In the genomic region with DNA sequence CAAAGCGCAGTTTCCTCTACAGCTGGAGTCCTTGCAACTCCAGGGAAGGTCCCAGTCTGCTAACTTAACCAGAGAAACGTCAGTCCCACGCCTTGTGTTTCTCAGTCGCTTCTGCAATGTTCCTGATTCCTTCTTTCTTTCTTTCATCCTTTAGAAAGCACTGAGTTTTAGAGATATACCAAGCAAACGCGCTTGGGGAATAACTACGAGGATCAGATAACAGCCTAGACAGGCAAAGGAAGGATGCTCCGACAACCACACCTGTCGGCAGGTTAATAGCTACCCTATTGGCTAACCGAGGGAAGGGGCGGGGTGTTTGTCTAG, we compare ENCODE assay signal across 8 mouse cellular contexts. TPM values are rescaled to one million over a fixed set of nuclear protein-coding genes. Genes with fewer than 3 reads are reported as not detected.
DNase-seq lines count a peak whose midpoint lies in the region; ATAC-seq and TF ChIP-seq lines count a peak whose summit lies in the region.

No protein-coding gene starts in this region.

- H3K4me3 ChIP-seq in heart, embryonic 15.5 days: peak overlapping the region; percentile 96
- peak overlapping the region; percentile 99 for H3K4me3 ChIP-seq in forebrain, embryonic 11.5 days (ENCODE audit: low read depth, low read length)
- peak overlapping the region; percentile 95 for H3K4me3 ChIP-seq in limb, embryonic 14.5 days (replicated peaks; ENCODE audit: low read length)
- H3K4me3 ChIP-seq in small intestine, adult 2 months (ENCODE audit: low read depth, low read length): peak overlapping the region; percentile 7

- TF ChIP-seq CTCF in small intestine, adult 2 months (IDR thresholded peaks at IDR 0.05; ENCODE audit: extremely low read depth, insufficient read length, insufficient replicate concordance, low read depth, low read length): no peak

- peaks cover 22% of the 10 kb centered on the region; the same call in 1 of the 2 replicates for H3K36me3 ChIP-seq in heart, embryonic 15.5 days
- peaks cover 2% of the 10 kb centered on the region; the same call in 1 of the 2 replicates for H3K36me3 ChIP-seq in forebrain, embryonic 11.5 days (ENCODE audit: control insufficient read depth, insufficient read depth, low read length)
- H3K36me3 ChIP-seq in limb, embryonic 14.5 days (ENCODE audit: control insufficient read depth, insufficient read depth, low read length): peaks cover 30% of the 10 kb centered on the region
- H3K36me3 ChIP-seq in small intestine, adult 2 months (ENCODE audit: control insufficient read depth, insufficient read depth, low read length): peaks cover 19% of the 10 kb centered on the region

- peak overlapping the region; percentile 75 for H3K27ac ChIP-seq in heart, embryonic 15.5 days
- no peak overlapping the region for H3K27ac ChIP-seq in forebrain, embryonic 11.5 days (ENCODE audit: low read depth, low read length)
- H3K27ac ChIP-seq in limb, embryonic 14.5 days (replicated peaks; ENCODE audit: low read depth, low read length): 0 out of 2 replicates have a peak overlapping the region, but pooled peaks have one; percentile 45
- H3K27ac ChIP-seq in small intestine, adult 2 months (ENCODE audit: insufficient read depth, low read depth, low read length): no peak overlapping the region

- H3K4me2 ChIP-seq in heart, embryonic 15.5 days: peak overlapping the region; percentile 60
- H3K4me2 ChIP-seq in forebrain, embryonic 11.5 days (ENCODE audit: low read depth, low read length, severe bottlenecking): peak overlapping the region; percentile 65
- H3K4me2 ChIP-seq in limb, embryonic 14.5 days (replicated peaks; ENCODE audit: low read depth, low read length, severe bottlenecking): peak overlapping the region; percentile 47

- H3K27me3 ChIP-seq in heart, embryonic 15.5 days: no peaks in the 10 kb centered on the region
- no peaks in the 10 kb centered on the region for H3K27me3 ChIP-seq in forebrain, embryonic 11.5 days (ENCODE audit: control insufficient read depth, insufficient read depth, low read length)
- no peaks in the 10 kb centered on the region for H3K27me3 ChIP-seq in limb, embryonic 14.5 days (ENCODE audit: control insufficient read depth, insufficient read depth, low read length)
- H3K27me3 ChIP-seq in small intestine, adult 2 months (ENCODE audit: control insufficient read depth, insufficient read depth, low read length): no peaks in the 10 kb centered on the region

- ATAC-seq in heart, embryonic 15.5 days (replicated peaks; ENCODE audit: insufficient number of reproducible peaks, insufficient read depth, low FRiP score, low read depth): no peak
- no peak for ATAC-seq in forebrain, embryonic 11.5 days (replicated peaks; ENCODE audit: low FRiP score)
- ATAC-seq in limb, embryonic 14.5 days (ENCODE audit: low FRiP score, low read depth): no peak

- WGBS in heart, embryonic 15.5 days: 1% methylated on average over 11 of the region's 11 CpGs
- under 1% methylated on average over 11 of the region's 11 CpGs for WGBS in forebrain, embryonic 11.5 days
- 2% methylated on average over 11 of the region's 11 CpGs for WGBS in limb, embryonic 14.5 days
- WGBS in small intestine, adult 2 months: 0% methylated on average over 11 of the region's 11 CpGs

- DNase-seq in heart, adult 9 months (ENCODE audit: low spot score in 2 of 2): no peak
- DNase-seq in ES-CJ7 (ENCODE audit: low read depth, low spot score): peak; percentile 29
- no peak for DNase-seq in forebrain, embryonic 11.5 days (ENCODE audit: low spot score)
- DNase-seq in limb, embryonic 14.5 days (ENCODE audit: low spot score): no peak
- DNase-seq in right cerebral cortex, postnatal 36 days (ENCODE audit: low spot score in 2 of 2): no peak
- DNase-seq in c-Kit-positive CD71-positive TER-119-positive erythroid progenitor cells, embryonic 14.5 days (ENCODE audit: low spot score): no peak

- TF ChIP-seq POLR2A in limb, embryonic 14.5 days (IDR thresholded peaks at IDR 0.05; ENCODE audit: borderline replicate concordance, extremely low read depth, insufficient read depth, insufficient read length): no peak
- TF ChIP-seq POLR2A in small intestine, adult 2 months (IDR thresholded peaks at IDR 0.05; ENCODE audit: low read depth, low read length): no peak

- H3K9ac ChIP-seq in heart, embryonic 15.5 days: 0 out of 2 replicates have a peak overlapping the region, but pooled peaks have one; percentile 11
- peak overlapping the region; percentile 0; the same call in 1 of the 2 replicates for H3K9ac ChIP-seq in forebrain, embryonic 11.5 days (ENCODE audit: low read length)
- H3K9ac ChIP-seq in limb, embryonic 14.5 days (ENCODE audit: low read depth, low read length, severe bottlenecking): no peak overlapping the region

- no peaks in the 10 kb centered on the region for H3K9me3 ChIP-seq in heart, embryonic 15.5 days (replicated peaks)
- H3K9me3 ChIP-seq in forebrain, embryonic 11.5 days (ENCODE audit: control insufficient read depth, low read length): no peaks in the 10 kb centered on the region
- H3K9me3 ChIP-seq in limb, embryonic 14.5 days (ENCODE audit: control insufficient read depth, low read length): no peaks in the 10 kb centered on the region

- H3K4me1 ChIP-seq in heart, embryonic 15.5 days (replicated peaks): peaks cover 36% of the 10 kb centered on the region
- peaks cover 17% of the 10 kb centered on the region for H3K4me1 ChIP-seq in forebrain, embryonic 11.5 days (replicated peaks; ENCODE audit: control insufficient read depth, insufficient read depth, low read length)
- peaks cover 27% of the 10 kb centered on the region for H3K4me1 ChIP-seq in limb, embryonic 14.5 days (ENCODE audit: control insufficient read depth, insufficient read depth, low read length)
- H3K4me1 ChIP-seq in small intestine, adult 2 months (ENCODE audit: control insufficient read depth, insufficient read depth, insufficient read length, low read length): peaks cover 10% of the 10 kb centered on the region; the same call in 1 of the 2 replicates

RNA-seq across cellular contexts. Expression of a gene that starts 0.8 kb away (rescaled TPM):
- 26.2 and 34.7 TPM in 2 replicates for polyA plus RNA-seq in heart, embryonic 15.5 days (2015; fragmentation: Nextera tagmentation; extraction: Ambion mirVana)
- 80.4 and 88.1 TPM in 2 replicates for polyA plus RNA-seq in forebrain, embryonic 11.5 days (2014; fragmentation: Nextera tagmentation; extraction: Ambion mirVana)
- polyA plus RNA-seq in limb, embryonic 14.5 days (2012; rRNA removed): 108 and 144 TPM in 2 replicates
- polyA plus RNA-seq in limb, embryonic 14.5 days (2014; fragmentation: Nextera tagmentation; extraction: Ambion mirVana): 63.8 and 72.1 TPM in 2 replicates
- polyA plus RNA-seq in small intestine, adult 2 months (2012; rRNA removed): 48.3 and 88.2 TPM in 2 replicates

RNA-seq across cellular contexts. Expression of a gene that starts 14.5 kb away (rescaled TPM):
- polyA plus RNA-seq in heart, embryonic 15.5 days (2015; fragmentation: Nextera tagmentation; extraction: Ambion mirVana): 50.2 and 64.3 TPM in 2 replicates
- 157 and 164 TPM in 2 replicates for polyA plus RNA-seq in forebrain, embryonic 11.5 days (2014; fragmentation: Nextera tagmentation; extraction: Ambion mirVana)
- 52.0 and 64.9 TPM in 2 replicates for polyA plus RNA-seq in limb, embryonic 14.5 days (2012; rRNA removed)
- 85.6 and 87.5 TPM in 2 replicates for polyA plus RNA-seq in limb, embryonic 14.5 days (2014; fragmentation: Nextera tagmentation; extraction: Ambion mirVana)
- polyA plus RNA-seq in small intestine, adult 2 months (2012; rRNA removed): 9.4 and 16.7 TPM in 2 replicates

RNA-seq across cellular contexts. Expression of a gene that starts 14.6 kb away (rescaled TPM):
- 14.2 and 18.6 TPM in 2 replicates for polyA plus RNA-seq in heart, embryonic 15.5 days (2015; fragmentation: Nextera tagmentation; extraction: Ambion mirVana)
- polyA plus RNA-seq in forebrain, embryonic 11.5 days (2014; fragmentation: Nextera tagmentation; extraction: Ambion mirVana): 30.0 and 31.9 TPM in 2 replicates
- 21.5 and 31.9 TPM in 2 replicates for polyA plus RNA-seq in limb, embryonic 14.5 days (2012; rRNA removed)
- polyA plus RNA-seq in limb, embryonic 14.5 days (2014; fragmentation: Nextera tagmentation; extraction: Ambion mirVana): 24.7 and 24.8 TPM in 2 replicates
- 2.2 and 6.9 TPM in 2 replicates for polyA plus RNA-seq in small intestine, adult 2 months (2012; rRNA removed)

RNA-seq across cellular contexts. Expression of a gene that starts 21.3 kb away (rescaled TPM):
- 17.4 and 19.8 TPM in 2 replicates for polyA plus RNA-seq in heart, embryonic 15.5 days (2015; fragmentation: Nextera tagmentation; extraction: Ambion mirVana)
- polyA plus RNA-seq in forebrain, embryonic 11.5 days (2014; fragmentation: Nextera tagmentation; extraction: Ambion mirVana): 15.0 and 16.1 TPM in 2 replicates
- 6.0 and 10.5 TPM in 2 replicates for polyA plus RNA-seq in limb, embryonic 14.5 days (2012; rRNA removed)
- 12.6 and 14.6 TPM in 2 replicates for polyA plus RNA-seq in limb, embryonic 14.5 days (2014; fragmentation: Nextera tagmentation; extraction: Ambion mirVana)
- 2.4 and 5.1 TPM in 2 replicates for polyA plus RNA-seq in small intestine, adult 2 months (2012; rRNA removed)

RNA-seq across cellular contexts. Expression of a gene that starts 27.1 kb away (rescaled TPM):
- 670 and 765 TPM in 2 replicates for polyA plus RNA-seq in heart, embryonic 15.5 days (2015; fragmentation: Nextera tagmentation; extraction: Ambion mirVana)
- polyA plus RNA-seq in forebrain, embryonic 11.5 days (2014; fragmentation: Nextera tagmentation; extraction: Ambion mirVana): 338 and 353 TPM in 2 replicates
- 232 and 238 TPM in 2 replicates for polyA plus RNA-seq in limb, embryonic 14.5 days (2012; rRNA removed)
- 494 and 527 TPM in 2 replicates for polyA plus RNA-seq in limb, embryonic 14.5 days (2014; fragmentation: Nextera tagmentation; extraction: Ambion mirVana)
- 238 and 337 TPM in 2 replicates for polyA plus RNA-seq in small intestine, adult 2 months (2012; rRNA removed)

Comparison
In these comparisons a context has a peak if more than half of its experiments do, and no peak if none do; other contexts are left out.
1. H3K27ac ChIP-seq: peak in heart, embryonic 15.5 days (single experiment) and limb, embryonic 14.5 days (single experiment); none in forebrain, embryonic 11.5 days (single experiment) and small intestine, adult 2 months (single experiment).
2. H3K4me3 ChIP-seq: peak in every context shown above with its lines; median percentile 99 in forebrain, embryonic 11.5 days; 96 in heart, embryonic 15.5 days; 95 in limb, embryonic 14.5 days; 7 in small intestine, adult 2 months.
3. Peak in every context shown above with its lines, with median percentiles within 50 percentile points of each other: H3K4me2 ChIP-seq.